In genomic region chrX:162052534-162052933, GRCm38 (mm10) we compare ENCODE assay signal across 26 mouse cellular contexts.
DNase-seq lines count a peak whose midpoint lies in the region; ATAC-seq and TF ChIP-seq lines count a peak whose summit lies in the region.
"Had no signal": no experiment of that assay in that cellular context is flagged by ENCODE, and none has a peak within 500 bp of the region (broad histone marks: within the 10 kb centered on the region; RNA-seq: fewer than 3 reads in every experiment).

No protein-coding gene starts in this region.

- H3K4me1 ChIP-seq in ES-Bruce4 (ENCODE audit: control insufficient read depth, insufficient read depth, low read length): no peaks in the 10 kb centered on the region
- H3K4me1 ChIP-seq in liver, embryonic 12.5 days: no peaks in the 10 kb centered on the region

- H3K27me3 ChIP-seq in ES-Bruce4 (ENCODE audit: control insufficient read depth, insufficient read depth, low read length, poor library complexity, severe bottlenecking): no peaks in the 10 kb centered on the region; the same call in 1 of the 2 replicates
- H3K27me3 ChIP-seq in liver, embryonic 12.5 days (replicated peaks): peaks cover 23% of the 10 kb centered on the region; the same call in 1 of the 2 replicates
- H3K27me3 ChIP-seq: CH12.LX had no signal

- no peak for ATAC-seq in liver, embryonic 12.5 days
- ATAC-seq: activated CD4-positive, CD25-positive, alpha-beta regulatory T cell, adult 4 months; CD4-positive, CD25-positive, alpha-beta regulatory T cell, adult 4 months; Patski had no signal

- 71% methylated on average over 1 of the region's 1 CpGs for WGBS in liver, embryonic 12.5 days (ENCODE audit: insufficient replicate concordance)

- H3K4me2 ChIP-seq in liver, embryonic 12.5 days: no peak overlapping the region

- TF ChIP-seq EP300 in ES-Bruce4 (IDR thresholded peaks at IDR 0.05; ENCODE audit: insufficient read depth, low read depth, low read length): 0 out of 2 replicates have a peak, but pooled peaks have one; percentile 54

- no peak overlapping the region for H3K4me3 ChIP-seq in ES-Bruce4 (ENCODE audit: low read depth, low read length)
- H3K4me3 ChIP-seq in liver, embryonic 12.5 days: no peak overlapping the region

- no peak for TF ChIP-seq CTCF in ES-Bruce4 (IDR thresholded peaks at IDR 0.05; ENCODE audit: low read depth, low read length)

- no peak for TF ChIP-seq POLR2A in ES-Bruce4 (IDR thresholded peaks at IDR 0.05; ENCODE audit: insufficient read depth, low read length)

- no peaks in the 10 kb centered on the region for H3K9me3 ChIP-seq in ES-Bruce4 (replicated peaks; ENCODE audit: control insufficient read depth, insufficient read depth, low read length, poor library complexity, severe bottlenecking)
- no peaks in the 10 kb centered on the region for H3K9me3 ChIP-seq in liver, embryonic 12.5 days (replicated peaks)
- H3K9me3 ChIP-seq: G1E had no signal

- H3K36me3 ChIP-seq in ES-Bruce4 (ENCODE audit: control insufficient read depth, insufficient read depth, low read length, poor library complexity, severe bottlenecking): no peaks in the 10 kb centered on the region
- H3K36me3 ChIP-seq in liver, embryonic 12.5 days: no peaks in the 10 kb centered on the region
- H3K36me3 ChIP-seq: G1E had no signal

- DNase-seq in ES-CJ7 (ENCODE audit: low read depth, low spot score) (peak; percentile 53), R1 (ENCODE audit: low read depth, low spot score) (peak; percentile 70), ZHBTc4 (ENCODE audit: low read depth, low spot score) (peak; percentile 5)
- DNase-seq in frontal cortex, adult 2 months (ENCODE audit: extremely low spot score in 1 of 2, low spot score in 1 of 2): no peak
- DNase-seq in natural killer cell, adult 2 months (ENCODE audit: low spot score in 2 of 2): no peak
- no peak for DNase-seq in testis, postnatal 14 days (ENCODE audit: low spot score)
- DNase-seq: adrenal gland, adult 2 months; adrenal gland, adult 8-10 months; adrenal gland, postnatal 10 days; adrenal gland, postnatal 14 days; adrenal gland, postnatal 25 days; adrenal gland, postnatal 36 days; B cell, adult 2 months; cerebellum, adult 11 months; cerebellum, adult 11-12 months; cerebellum, adult 18-20 months; cerebellum, adult 2 months; cerebellum, adult 8-10 months; cerebellum, adult 9-10 months had no signal

- peak overlapping the region; percentile 77 for H3K27ac ChIP-seq in ES-Bruce4 (ENCODE audit: insufficient read depth, low read length)
- no peak overlapping the region for H3K27ac ChIP-seq in liver, embryonic 12.5 days

- no peak overlapping the region for H3K9ac ChIP-seq in ES-Bruce4 (ENCODE audit: low read depth, poor library complexity, severe bottlenecking)
- H3K9ac ChIP-seq in liver, embryonic 12.5 days: no peak overlapping the region

Comparison
In these comparisons a context has a peak if more than half of its experiments do, and no peak if none do; other contexts are left out.
1. DNase-seq: peak in ES-CJ7 (single experiment), R1 (single experiment) and ZHBTc4 (single experiment); none in frontal cortex, adult 2 months (0 of 2), natural killer cell, adult 2 months (0 of 2) and testis, postnatal 14 days (single experiment).